Mouse (Mus musculus) cerebellum, postnatal 36 days (tissue): ENCODE measurements around the gene Pou2af1.
A peak's percentile ranks its signal among the peaks of the same experiment; 100 is the strongest.

Experiments
- DNase-seq, 2 experiments: peaks; one replicate each; pipeline ENCODE4 v3.0.0; 2021 to 2022; ENCODE audit warnings: mixed read lengths in 2 of 2

The Pou2af1 gene

DNA sequence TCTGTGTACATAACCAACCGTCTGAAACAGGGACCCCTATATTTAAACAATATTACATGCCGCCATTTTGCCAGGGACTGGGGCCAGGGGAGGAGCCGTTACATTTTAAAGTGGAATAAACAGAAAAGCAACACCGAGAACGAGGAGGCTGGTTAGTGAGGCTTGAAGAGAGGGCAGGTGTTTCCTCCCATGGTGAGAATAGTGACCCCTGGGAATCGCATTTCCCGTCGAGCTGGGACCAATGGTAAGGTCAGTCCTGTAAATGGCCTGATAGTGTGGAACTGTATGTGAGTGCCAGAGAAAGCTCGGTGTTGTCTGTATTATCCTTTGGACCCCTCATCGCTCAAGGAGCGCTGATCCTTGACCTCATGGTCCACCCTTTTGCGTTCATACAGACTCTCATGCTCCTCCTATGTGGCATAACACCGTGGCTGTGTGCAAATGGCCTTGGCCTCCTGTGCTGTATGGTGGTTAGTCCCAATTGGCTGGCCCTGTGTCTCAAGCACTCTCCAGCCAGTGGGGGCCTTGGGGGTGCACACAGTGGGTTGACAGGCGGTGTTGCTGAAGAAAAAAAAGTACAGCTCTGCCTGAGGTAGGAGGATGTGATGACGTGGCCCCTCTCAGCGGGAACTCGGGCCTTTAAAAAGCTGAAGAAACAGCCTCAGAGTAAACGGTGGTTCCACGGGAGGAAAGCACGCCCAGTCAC lies at the start of gene Pou2af1:
TSS of gene Pou2af1 (plus strand) at position 686 of the 706 bp plus-strand sequence.
- no peak for DNase-seq

DNA sequence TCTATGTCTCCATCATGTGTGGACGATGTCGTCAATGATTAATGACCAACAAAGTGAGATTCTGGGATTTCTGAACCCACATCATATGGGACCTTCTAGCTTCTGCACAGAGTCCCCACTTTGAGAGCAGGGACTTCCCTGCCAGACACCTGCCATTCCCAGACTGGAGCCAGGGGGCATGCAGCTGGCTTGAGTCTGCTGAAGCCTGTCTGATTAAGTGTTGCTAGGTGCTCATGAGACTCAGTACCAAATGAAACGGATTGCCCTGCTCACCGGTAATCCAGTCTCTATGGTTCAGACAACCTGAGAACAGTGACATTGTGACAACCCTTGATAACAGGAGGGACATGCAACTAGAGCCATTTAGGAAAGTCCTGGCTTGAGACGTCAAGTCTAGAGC lies 49.5 kb upstream of the Pou2af1 start:
- no peak for DNase-seq

DNA sequence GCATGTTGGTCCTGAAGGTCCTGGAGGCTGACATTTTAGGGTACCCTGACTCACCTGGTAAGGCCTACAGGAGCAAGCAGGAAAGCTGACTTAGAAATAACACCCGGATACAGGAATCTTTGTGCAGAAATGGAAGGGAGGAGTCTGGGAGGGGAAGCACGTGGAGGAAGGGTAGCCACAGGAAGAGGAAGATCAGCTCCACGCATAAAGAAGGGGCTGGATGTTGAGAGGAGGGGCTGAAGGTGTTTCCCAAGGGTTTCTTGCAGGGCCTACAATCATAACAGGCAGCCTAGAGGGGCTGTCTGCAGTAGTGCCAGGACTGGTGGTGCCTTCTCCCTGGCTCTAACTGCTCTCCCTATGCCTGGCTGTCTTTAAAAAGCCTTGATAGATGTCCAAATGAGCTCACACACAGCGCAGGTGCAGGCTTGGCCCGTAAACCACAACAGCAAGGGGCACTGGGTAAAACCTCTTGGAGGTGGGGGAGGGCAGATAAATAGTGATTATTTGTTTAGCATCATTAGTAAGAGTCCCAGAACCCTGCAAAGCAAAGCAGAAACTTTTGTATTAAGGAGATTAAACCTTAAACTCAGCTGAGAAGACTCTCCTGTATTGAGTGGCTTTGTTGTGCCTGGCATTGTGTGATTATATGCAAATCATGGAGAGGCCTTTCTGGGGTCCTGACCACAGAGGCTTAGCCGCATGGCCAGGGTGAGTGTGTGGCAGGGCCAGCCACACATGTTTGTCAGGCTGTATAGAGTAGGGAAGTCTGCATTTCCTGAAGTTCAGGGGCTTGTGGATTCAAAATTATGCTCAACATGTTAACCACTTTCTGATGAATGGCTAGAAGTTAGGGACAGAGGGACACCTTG lies 48.0 kb upstream of the Pou2af1 start, which contains the start of gene Gm32742:
TSS of gene Gm32742 (minus strand) at position 206 of the 869 bp plus-strand sequence.
- DNase-seq, result peak in 1 of 2 experiments; percentile 13

DNA sequence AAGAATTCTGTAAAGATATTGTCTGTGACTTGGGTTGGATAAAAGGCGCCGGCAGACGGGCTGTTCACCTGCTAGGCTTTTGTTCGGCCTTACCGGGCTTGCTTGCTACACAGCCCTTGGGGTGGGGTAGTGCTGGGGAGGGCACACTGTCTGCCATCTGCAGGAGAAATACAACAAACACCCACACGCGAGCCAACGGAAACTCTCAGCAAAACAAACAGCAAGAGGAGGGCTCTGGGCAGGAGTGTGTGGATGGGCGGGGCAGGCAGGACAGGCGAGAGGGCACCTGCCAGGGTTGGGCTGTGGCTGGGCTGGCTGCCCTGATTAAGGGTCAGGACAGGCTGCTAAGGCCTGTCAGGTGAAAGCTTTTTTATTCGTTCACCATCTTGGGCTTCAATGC lies 45.6 kb upstream of the Pou2af1 start:
- DNase-seq, result peak in 1 of 2 experiments; percentile 10

DNA sequence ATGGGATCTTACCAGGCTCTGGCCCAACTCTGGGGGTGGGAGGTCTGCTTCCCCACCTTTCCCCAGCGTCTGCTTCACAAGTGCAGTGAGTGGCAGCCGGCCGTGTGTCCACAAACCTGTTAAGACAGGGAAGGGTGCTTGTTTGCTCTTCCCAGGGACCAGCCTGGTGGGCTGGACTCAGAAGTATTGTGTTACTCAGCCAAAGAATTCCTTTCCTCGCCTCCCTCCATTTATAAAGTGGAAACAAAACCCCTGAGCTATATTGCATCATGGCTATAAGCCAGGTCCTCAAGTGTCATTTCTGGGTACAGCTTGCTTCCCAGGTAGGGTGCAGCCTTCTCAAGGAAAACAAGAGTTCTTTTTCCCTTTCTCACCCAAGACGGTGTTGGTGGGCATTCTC lies 44.8 kb upstream of the Pou2af1 start:
- no peak for DNase-seq

DNA sequence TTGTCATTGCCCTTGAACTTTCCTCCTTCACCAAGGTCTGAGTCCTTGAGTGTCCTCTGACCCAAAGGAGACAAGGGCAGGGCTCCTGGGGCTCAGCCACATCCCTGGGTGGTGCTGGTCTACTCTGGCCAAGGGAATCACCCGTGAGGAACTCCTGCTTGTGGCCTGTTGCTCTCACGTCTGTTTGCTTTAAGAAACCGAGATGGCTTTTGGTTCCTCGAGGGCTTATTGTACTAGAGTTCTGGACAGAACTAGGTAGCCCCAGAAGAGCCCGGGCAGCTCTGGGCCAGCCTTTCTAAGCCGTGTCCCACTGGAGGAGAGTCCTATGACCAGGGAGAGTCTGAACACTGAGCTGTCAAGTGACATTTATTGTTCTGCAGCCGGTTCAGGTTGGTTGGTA lies 44.4 kb upstream of the Pou2af1 start:
- no peak for DNase-seq

DNA sequence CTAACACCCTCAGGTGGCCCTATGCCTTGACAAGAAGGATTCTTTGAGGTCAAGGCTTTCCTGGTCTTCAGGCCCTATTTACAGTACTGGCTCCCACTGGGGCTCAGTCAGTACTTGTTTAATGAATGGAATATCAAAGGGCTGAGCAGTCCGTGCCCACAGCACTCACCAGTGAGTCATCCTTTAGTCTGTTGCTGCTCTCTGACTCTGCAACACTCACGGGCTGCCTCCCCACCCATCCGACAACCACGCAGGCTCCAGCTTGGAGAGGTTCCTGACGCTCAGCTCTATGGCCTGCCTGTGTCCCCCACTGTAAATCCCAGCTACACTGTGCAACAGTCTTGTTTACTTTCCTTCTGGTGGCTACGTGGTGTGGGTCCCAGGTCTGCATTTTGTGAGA lies 43.2 kb upstream of the Pou2af1 start:
- no peak for DNase-seq

DNA sequence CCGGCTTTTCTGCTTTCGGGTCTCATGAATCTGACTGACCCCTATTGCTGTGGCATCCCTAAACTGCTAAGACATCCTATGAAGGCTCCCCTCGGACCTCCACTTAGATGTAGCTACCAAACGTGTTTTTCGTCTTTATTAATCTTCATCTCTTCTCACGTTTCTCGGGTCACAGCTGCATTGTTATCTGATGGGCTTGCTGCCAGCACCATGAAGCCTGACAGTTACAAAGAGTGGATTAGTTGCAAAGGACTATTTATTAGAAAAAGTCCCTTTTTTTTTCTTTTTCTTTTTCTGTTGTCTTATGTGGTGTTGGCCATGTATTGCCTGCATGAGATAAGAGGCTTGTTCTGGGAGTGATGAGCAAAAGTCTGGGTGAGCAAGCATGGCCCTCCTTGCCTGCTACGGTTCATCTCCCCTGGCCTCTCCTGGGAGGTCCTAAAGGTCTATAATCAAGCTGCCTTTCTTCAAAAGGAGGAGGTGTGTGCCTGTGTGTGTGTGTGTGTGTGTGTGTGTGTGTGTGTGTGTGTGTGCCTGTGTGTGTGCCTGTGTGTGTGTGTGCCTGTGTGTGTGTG lies 38.5 kb upstream of the Pou2af1 start:
- no peak for DNase-seq

DNA sequence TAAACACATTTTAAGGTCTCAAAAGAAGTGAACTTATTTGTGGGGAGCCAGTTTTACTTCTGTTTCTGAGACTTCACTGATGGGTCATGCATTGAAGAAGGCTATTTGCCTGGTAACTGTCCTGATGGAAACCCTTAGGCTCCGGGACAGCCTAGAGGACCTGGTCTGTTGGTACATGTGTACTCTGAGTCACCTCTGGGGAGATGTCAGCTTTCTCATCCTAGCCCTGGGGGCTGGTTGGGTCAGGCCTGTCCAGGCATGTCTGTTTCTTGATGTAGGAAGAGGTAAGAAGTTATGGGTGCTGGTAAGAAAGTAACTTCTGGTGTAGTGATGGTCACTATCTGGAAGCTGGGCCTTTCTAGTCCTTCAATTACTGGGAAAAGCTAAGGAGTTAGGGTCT lies 37.8 kb upstream of the Pou2af1 start:
- DNase-seq, result no peak

DNA sequence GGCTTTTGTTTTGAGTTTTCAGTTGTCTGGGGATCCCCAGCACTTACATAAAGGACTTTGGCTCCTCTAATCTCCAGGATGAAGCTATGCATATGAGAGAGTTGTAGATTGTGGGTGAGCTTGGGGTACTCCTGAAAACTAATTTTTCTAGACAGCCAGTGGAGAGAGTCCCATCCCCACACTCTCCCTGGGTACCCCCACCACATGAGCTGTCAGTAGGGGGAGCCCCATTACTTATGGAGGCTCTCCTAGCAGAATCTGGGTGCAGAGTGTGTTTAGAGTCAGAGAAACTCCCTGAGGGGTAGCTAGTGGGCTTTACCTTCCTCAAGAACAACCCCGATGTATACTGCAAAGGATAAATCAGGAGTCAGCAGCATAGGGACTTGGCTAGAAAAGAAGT lies 35.2 kb upstream of the Pou2af1 start:
- no peak for DNase-seq

DNA sequence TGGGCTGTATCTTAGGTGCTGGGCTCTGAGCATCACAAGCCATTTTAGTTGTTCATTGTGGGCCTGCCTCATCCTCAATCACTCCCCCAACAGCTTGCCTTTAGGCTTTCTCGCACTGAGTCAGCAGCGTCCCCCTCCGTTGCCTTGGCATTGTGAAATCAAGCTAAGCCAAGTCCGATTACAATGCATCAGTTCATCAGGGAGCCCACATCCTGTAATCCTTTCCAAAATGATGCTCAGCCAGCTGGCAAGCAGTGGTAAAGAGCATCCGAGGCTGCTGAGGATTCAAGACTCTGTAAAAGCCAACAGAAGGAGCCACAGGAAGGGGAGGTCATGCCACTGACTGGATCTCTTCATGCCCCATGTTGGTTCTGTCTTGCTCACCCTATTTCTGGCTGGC lies 32.9 kb upstream of the Pou2af1 start:
- peak; percentile 84 to 88 for DNase-seq

DNA sequence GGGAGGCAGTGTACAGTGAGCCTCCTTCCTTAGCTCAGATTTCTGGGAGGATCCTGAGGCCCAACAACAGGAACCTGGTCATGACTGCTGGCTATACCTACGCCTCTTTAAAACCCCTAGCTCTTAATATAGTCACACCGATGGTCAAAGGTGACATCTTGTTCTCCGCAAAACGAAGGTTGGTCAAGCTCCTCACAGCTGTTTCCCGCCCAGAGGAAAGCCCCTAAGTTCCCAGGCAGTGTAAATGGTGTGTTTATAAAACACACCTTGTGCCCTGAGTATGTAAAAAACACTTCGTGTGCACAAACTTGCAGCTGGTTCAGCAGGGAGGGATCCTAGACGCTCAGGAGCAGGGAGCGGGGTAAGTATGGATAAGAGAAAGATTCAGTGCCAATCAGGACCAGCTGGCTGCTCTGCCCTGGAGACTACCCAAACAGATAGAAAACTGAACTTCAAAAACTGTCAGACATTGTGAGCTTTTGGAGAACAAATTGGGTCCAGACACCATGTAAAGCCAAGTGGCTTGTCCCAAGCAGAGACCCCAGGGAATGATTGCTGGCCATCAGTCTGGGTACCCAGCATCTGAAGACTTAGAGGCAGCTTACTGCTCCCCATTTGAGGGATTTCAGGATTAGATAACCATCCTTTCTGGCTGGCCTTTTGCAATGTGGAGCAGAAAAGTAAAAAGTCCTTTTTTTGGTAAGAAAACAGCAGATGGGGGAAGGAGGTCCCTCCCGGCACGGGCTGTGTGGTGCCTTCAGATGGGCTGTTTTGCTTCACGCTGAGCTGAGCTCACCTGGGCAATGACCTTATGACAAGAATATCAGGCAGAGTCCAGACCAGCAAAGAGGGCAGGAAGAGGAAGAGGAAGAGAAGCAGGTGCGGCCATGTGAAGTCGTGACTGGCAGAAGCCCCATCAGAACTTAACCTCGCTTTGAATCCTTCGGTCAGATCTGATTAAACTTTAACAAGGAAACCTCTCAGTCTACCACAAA lies 30.5 kb upstream of the Pou2af1 start:
- DNase-seq, result peak in 1 of 2 experiments; percentile 9

DNA sequence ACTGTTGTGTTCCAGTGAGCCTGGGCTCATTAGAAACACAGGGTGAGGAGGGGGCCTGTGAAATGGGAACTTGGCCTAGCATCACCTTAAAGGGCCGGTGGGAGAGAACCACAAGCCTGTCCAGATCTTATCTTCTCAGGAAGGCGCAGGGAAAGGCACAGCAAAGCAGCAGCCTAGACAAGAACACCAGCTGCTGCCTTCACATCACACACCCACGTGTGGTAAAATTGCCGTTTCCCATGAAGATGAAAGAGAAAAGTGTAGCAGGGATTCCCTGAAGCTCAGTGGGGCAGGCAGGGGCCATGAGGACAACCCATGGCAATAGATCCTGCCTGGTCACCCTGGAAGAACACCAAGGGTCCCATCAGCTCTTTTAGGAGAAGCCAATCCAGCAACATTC lies 28.1 kb upstream of the Pou2af1 start:
- no peak for DNase-seq

DNA sequence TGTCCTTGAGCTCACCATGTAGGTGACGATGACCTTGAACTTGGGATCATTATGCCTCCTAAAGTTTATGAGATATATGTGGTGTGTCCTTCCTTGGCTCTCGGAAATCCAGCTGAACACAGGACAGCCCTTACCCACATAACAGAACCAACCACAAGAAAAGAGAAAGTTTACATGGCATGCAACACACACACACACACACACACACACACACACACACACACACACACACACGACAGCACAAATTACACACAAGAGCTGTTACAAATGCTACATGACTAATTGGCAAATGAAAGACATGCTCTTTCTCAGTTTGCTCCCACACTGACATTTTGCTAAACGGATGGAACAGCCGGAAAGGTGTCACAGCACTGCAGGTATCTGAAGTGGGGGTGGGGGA lies 27.6 kb upstream of the Pou2af1 start:
- DNase-seq, result peak in 1 of 2 experiments; percentile 19

DNA sequence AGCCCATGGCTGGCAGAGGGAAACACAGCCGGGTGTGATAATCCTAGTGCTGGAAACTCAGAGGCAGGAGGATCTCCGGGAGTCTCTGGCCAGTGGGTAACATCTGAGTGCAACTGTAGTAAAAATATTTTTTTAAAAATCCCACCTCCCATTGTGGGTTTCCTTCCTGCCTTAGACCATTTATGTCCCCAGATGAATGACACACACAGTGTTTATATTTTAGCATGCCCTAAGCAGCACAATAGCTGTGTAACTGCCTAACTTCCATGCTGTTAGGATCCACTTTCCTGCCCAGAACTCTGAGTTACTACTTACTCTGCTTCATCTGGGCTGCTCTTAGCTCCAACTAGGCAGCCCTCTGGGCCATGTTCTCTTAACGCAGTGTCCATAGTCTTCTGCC lies 22.9 kb upstream of the Pou2af1 start:
- DNase-seq, result no peak

DNA sequence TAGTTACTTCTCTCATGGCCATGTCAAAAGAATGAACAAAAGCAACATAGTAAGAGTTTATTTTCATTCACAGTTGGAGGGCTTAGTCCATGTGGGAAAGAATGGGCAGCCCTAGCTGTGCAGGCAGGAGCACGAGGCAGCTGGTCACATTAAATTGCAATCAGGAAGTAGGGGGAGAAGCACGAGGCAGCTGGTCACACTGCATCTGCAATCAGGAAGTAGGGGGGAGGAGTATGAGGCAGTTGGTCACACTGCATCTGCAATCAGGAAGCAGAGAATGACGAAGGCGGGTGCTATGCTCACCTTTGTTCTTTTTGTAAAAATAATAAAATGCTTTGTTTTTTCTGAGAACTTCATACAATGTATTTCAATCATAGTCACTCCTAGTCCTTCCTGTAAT lies 18.7 kb upstream of the Pou2af1 start:
- no peak for DNase-seq

DNA sequence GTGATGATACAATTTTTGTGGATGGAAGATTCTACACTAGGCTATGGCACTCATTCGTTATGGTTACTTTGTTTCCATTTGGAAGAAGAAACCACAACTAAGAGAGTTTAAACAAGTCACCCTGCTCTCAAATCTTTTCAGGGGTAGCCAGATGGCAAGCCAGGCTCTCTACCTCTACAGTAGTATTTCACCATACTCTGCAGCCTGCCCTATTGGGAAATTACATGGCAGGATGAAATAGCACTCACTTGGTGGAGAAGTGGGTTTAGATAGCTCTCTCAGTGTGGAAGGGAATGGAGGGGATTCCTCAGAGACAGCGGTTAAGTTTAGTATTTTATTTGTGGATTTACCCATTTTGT lies 4.6 kb upstream of the Pou2af1 start:
- no peak for DNase-seq

DNA sequence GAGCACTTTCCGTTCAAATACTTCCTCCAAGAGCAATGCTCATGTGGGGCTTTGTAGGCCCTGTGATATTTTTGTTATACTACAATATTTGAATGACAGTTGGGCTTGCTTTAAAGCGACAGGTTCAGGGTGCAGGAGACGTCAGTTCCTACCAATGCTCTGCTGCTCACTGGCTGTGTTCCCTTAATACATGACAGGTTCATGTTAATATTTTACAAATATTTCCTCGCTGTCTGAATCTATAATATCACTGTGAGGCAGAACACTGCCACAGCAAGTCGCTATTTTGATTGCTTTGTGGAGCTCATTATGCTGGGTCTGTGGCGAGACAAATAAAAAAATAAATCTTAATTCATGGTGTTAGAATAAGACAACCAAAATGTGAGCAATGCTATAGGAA lies 2.3 kb upstream of the Pou2af1 start:
- DNase-seq, result no peak

DNA sequence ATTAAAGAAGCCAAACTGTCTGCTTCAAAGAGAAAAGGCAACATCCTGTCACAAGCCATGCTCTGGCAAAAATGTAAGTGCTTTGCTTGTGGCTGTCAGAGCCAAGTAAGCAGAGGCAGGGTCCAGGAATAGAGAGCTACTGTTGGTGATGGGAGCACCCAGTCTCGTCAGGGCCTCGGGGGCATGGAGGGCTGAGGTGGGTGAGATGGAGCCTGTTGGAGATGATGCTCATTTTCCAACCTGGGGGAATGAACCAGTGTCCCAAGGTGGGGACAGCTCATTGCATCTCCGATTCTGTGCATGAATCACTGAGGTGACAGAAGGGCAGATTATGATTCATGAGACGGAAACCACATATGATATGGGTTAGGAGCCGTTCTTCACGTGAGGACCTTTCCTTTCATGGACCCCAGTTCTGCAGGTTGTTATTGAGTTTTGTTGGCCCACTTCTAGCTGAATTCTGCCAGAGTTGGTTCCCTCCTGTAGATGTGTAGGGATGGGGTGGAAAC lies 275 bp downstream of the Pou2af1 start:
- no peak for DNase-seq

DNA sequence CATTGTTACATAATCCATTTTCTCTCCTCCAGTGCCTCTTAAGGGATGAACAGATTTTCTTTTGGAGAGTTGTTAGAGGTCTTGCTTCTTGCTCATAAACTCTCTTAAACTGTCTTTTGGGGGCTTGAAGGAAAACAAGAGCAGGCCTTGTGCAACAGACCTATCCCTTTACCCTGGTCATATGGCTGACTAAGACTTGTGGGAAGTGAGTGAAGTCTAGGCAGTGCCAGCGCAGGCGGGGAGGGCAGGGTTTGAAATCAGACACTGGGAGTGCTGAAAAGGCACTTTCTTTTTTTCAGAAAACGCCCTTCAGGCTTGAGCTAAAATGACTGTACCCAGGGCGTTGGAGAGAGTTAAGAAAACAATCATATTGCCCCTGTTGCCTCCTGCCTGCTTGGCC lies 1.8 kb downstream of the Pou2af1 start:
- no peak for DNase-seq

DNA sequence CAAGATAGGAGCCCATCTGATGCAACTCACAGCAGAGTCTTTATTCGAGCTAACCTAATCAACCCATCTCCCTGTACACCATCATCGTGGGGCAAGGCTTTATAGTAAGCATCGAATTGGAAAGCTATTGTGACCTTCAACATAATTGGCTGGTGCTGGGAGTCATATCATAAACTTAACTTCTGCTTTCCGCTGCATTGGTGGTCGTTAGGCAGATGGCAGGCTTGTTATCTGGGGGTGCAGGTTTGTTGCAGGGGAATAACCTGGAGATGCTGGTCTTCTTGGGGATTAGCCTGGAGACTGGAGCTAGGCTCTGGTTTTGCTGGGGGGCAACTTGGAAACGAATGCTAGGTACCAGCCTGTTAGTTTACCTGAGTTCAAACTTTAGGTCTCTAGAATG lies 2.4 kb downstream of the Pou2af1 start:
- DNase-seq, result no peak

DNA sequence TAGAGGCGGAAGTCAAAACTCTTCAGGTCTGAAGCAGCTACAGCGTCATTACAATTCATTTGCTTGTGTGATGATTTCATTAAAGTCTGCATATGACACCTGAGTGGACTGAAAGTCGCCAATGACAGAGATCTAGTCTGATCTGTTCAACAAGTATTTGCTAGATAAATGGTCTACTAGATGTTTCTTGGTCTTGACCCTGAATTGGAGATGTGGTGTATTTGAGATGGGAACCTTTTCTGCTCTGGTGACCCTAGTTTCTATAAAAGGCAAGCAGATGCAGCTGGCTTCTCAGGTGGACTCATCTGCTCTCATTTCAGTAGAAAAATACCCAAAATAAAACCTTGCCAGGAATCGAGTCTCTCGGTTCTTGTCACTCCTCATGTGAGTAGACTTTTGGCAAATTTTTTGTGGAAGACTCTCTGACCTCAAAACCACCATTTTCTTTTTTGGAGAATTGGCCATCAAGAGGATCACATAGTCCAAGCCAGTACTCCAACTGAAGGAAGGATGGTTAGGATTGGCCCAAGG lies 12.2 kb downstream of the Pou2af1 start:
- DNase-seq, result no peak
